Mouse (Mus musculus) MEL (cell line): ENCODE data around the gene Gm28635. TPM values are rescaled to one million over a fixed set of nuclear protein-coding genes. Genes with fewer than 3 reads are reported as not detected.

Experiments
- DNase-seq: peaks from one replicate; pipeline ENCODE4 v3.0.0; 2011; ENCODE audit warnings: low read depth, low spot score
- H3K27ac ChIP-seq: 2 replicates; pipeline ENCODE4 v1.5.1; 2012; ENCODE audit warnings: low read depth, mild to moderate bottlenecking, control low read depth, low read length, moderate library complexity; ENCODE audit not compliant: control insufficient read depth
- H3K27me3 ChIP-seq, 2 experiments: fragments of 150-350 bp in 1 of 2; sonication (generic) in 1 of 2; 2 replicates each; pipeline ENCODE4 v1.6.1; 2012; ENCODE audit warnings: low read length in 2 of 2, mild to moderate bottlenecking in 2 of 2, improper control_type of control experiment in 1 of 2, moderate library complexity in 1 of 2; ENCODE audit not compliant: insufficient read depth in 2 of 2, control insufficient read depth in 1 of 2
- H3K36me3 ChIP-seq, 2 experiments: 2 replicates each; pipeline ENCODE4 v1.6.1; 2012 to 2014; ENCODE audit warnings: low read length in 2 of 2, improper control_type of control experiment in 1 of 2, inconsistent platforms in 1 of 2, mild to moderate bottlenecking in 1 of 2; ENCODE audit not compliant: insufficient read depth in 2 of 2, control insufficient read depth in 1 of 2
- H3K4me1 ChIP-seq, 2 experiments: fragments of 150-350 bp in 1 of 2; sonication (generic) in 1 of 2; 2 replicates each; pipeline ENCODE4 v1.6.1; 2012; ENCODE audit warnings: low read length in 2 of 2, improper control_type of control experiment in 1 of 2, mild to moderate bottlenecking in 1 of 2; ENCODE audit not compliant: insufficient read depth in 2 of 2, control insufficient read depth in 1 of 2
- H3K4me3 ChIP-seq, 2 experiments: fragments of 150-350 bp in 1 of 2; sonication (generic) in 1 of 2; 2 replicates each; pipeline ENCODE4 v1.5.1; 2012; ENCODE audit warnings: low read depth in 2 of 2, low read length in 2 of 2, mild to moderate bottlenecking in 2 of 2, moderate library complexity in 2 of 2, control low read depth in 1 of 2, improper control_type of control experiment in 1 of 2; ENCODE audit not compliant: control insufficient read depth in 1 of 2, insufficient read depth in 1 of 2
- H3K79me2 ChIP-seq: 2 replicates; pipeline ENCODE4 v1.6.1; 2012; ENCODE audit warnings: mild to moderate bottlenecking, low read length, moderate library complexity; ENCODE audit not compliant: control insufficient read depth, poor library complexity, insufficient read depth
- H3K9ac ChIP-seq: 2 replicates; pipeline ENCODE4 v1.6.1; 2012; ENCODE audit warnings: low read depth, mild to moderate bottlenecking, control low read depth, low read length, moderate library complexity; ENCODE audit not compliant: control insufficient read depth, poor library complexity, severe bottlenecking
- H3K9me3 ChIP-seq: fragments of 150-350 bp; sonication (generic); replicated peaks from 2 replicates; pipeline ENCODE4 v1.6.1; 2012; ENCODE audit warnings: mild to moderate bottlenecking, low read length, improper control_type of control experiment, moderate library complexity; ENCODE audit not compliant: insufficient read depth
- CHD1 ChIP-seq: IDR thresholded peaks from 2 replicates; pipeline ENCODE4 v1.6.1; 2012; ENCODE audit warnings: low read depth, mild to moderate bottlenecking, inconsistent platforms, low read length, improper control_type of control experiment
- CHD2 ChIP-seq: IDR thresholded peaks from 2 replicates; pipeline ENCODE4 v1.6.1; 2011; ENCODE audit warnings: low read length, improper control_type of control experiment
- CTCF ChIP-seq, 3 experiments: IDR thresholded peaks in 2 of 3; conservative IDR thresholded peaks in 1 of 3; 2 replicates each; pipeline ENCODE4 v1.5.1; 2011 to 2012; ENCODE audit warnings: low read length in 3 of 3, low read depth in 2 of 3, mild to moderate bottlenecking in 2 of 3, improper control_type of control experiment in 1 of 3, inconsistent platforms in 1 of 3, mixed read lengths in 1 of 3, moderate library complexity in 1 of 3; ENCODE audit not compliant: control insufficient read depth in 1 of 3, insufficient read depth in 1 of 3, poor library complexity in 1 of 3, severe bottlenecking in 1 of 3
- E2F4 ChIP-seq: IDR thresholded peaks from 2 replicates; pipeline ENCODE4 v1.6.1; 2011; ENCODE audit warnings: low read depth, low read length, improper control_type of control experiment, borderline replicate concordance
- ELF1 ChIP-seq: IDR thresholded peaks from 2 replicates; pipeline ENCODE4 v1.6.1; 2014; ENCODE audit warnings: low read depth, mild to moderate bottlenecking, inconsistent platforms, low read length, improper control_type of control experiment, moderate library complexity
- ETS1 ChIP-seq: IDR thresholded peaks from 2 replicates; pipeline ENCODE4 v1.6.1; 2012; ENCODE audit warnings: low read depth, mild to moderate bottlenecking, inconsistent platforms, low read length, improper control_type of control experiment, moderate library complexity
- HCFC1 ChIP-seq: IDR thresholded peaks from 2 replicates; pipeline ENCODE4 v1.6.1; 2012; ENCODE audit warnings: low read depth, mild to moderate bottlenecking, inconsistent platforms, low read length, improper control_type of control experiment, moderate library complexity
- KAT2A ChIP-seq: conservative IDR thresholded peaks from 2 replicates; pipeline ENCODE4 v1.6.1; 2012; ENCODE audit warnings: low read depth, low read length, improper control_type of control experiment, inconsistent platforms
- MXI1 ChIP-seq: IDR thresholded peaks from 2 replicates; pipeline ENCODE4 v1.6.1; 2011; ENCODE audit warnings: mild to moderate bottlenecking, low read depth, low read length, improper control_type of control experiment
- MYB ChIP-seq: IDR thresholded peaks from 2 replicates; pipeline ENCODE4 v1.6.1; 2011; ENCODE audit warnings: mild to moderate bottlenecking, low read depth, low read length, improper control_type of control experiment
- NELFE ChIP-seq: IDR thresholded peaks from 2 replicates; pipeline ENCODE4 v1.6.1; 2011; ENCODE audit warnings: low read depth, low read length, improper control_type of control experiment
- POLR2A ChIP-seq, 2 experiments: IDR thresholded peaks; 2 replicates each; pipeline ENCODE4 v1.6.1; 2011 to 2012; ENCODE audit warnings: low read length in 2 of 2, mild to moderate bottlenecking in 2 of 2, control low read depth in 1 of 2, improper control_type of control experiment in 1 of 2, low read depth in 1 of 2, moderate library complexity in 1 of 2; ENCODE audit not compliant: control insufficient read depth in 1 of 2, insufficient read depth in 1 of 2, poor library complexity in 1 of 2
- POLR2AphosphoS2 ChIP-seq: IDR thresholded peaks from 2 replicates; pipeline ENCODE4 v1.6.1; 2011; ENCODE audit warnings: low read length, improper control_type of control experiment
- SIN3A ChIP-seq: IDR thresholded peaks from 2 replicates; pipeline ENCODE4 v1.6.1; 2012; ENCODE audit warnings: low read length, improper control_type of control experiment, inconsistent platforms
- TBP ChIP-seq: IDR thresholded peaks from 2 replicates; pipeline ENCODE4 v1.8.0; 2011; ENCODE audit warnings: low read depth, low read length, improper control_type of control experiment
- UBTF ChIP-seq: IDR thresholded peaks from 2 replicates; pipeline ENCODE4 v1.6.1; 2012; ENCODE audit warnings: low read depth, mild to moderate bottlenecking, inconsistent platforms, low read length, improper control_type of control experiment, moderate library complexity, borderline replicate concordance; ENCODE audit not compliant: insufficient read depth
- ZKSCAN1 ChIP-seq: IDR thresholded peaks from 2 replicates; pipeline ENCODE4 v1.6.1; 2012; ENCODE audit warnings: low read depth, mild to moderate bottlenecking, inconsistent platforms, low read length, improper control_type of control experiment, moderate library complexity
- ZNF384 ChIP-seq: IDR thresholded peaks from 2 replicates; pipeline ENCODE4 v1.6.1; 2012; ENCODE audit warnings: low read depth, mild to moderate bottlenecking, inconsistent platforms, low read length, improper control_type of control experiment
- polyA plus RNA-seq, 2 experiments: library from polyadenylated mRNA; stranded (reverse) in 1 of 2; unstranded in 1 of 2; fragments of >175 nt in 1 of 2; fragments of >200 nt in 1 of 2; gene quantifications; 2 replicates each; pipeline versions ENCODE4 v1.2.1 to v1.2.4; 2012; ENCODE audit warnings: low replicate concordance in 2 of 2, low read depth in 1 of 2; ENCODE audit not compliant: insufficient read length in 2 of 2, insufficient read depth in 1 of 2, missing spikeins in 1 of 2
- total RNA-seq: library from RNA; depleted of rRNA; stranded (reverse); fragments of 300-350 nt; gene quantifications from 2 replicates; pipeline ENCODE4 v1.2.3, GENCODE M21; 2012

Gm28635 gene
- total and polyA plus RNA-seq, 3 experiments: 0.19 TPM; not detected in 2

GRCm38 (mm10) chr2:84715562-84716361 is 37.9 kb upstream of the Gm28635 start:
- H3K9ac ChIP-seq: peak overlapping the region; percentile 99
- peaks cover 0 to 9% of the 10 kb centered on the region in 2 experiments; a peak in 2 of 4 replicates for H3K4me1 ChIP-seq
- peak overlapping the region; percentile 61 to 92 for H3K4me3 ChIP-seq
- H3K27ac ChIP-seq: peak overlapping the region; percentile 98
- DNase-seq: peak; percentile 98
- no peaks in the 10 kb centered on the region for H3K27me3 ChIP-seq
- H3K9me3 ChIP-seq: no peaks in the 10 kb centered on the region
- peak; percentile 100 for TF ChIP-seq ZNF384
- TF ChIP-seq CHD2: no peak; the same call in 1 of the 2 replicates
- TF ChIP-seq POLR2A (IDR thresholded peaks at IDR 0.05; ENCODE audit: control insufficient read depth in 1 of 2, insufficient read depth in 1 of 2, low read depth in 1 of 2, low read length in 2 of 2, poor library complexity in 1 of 2): peak in 1 of 2 experiments; percentile 61; a peak in 3 of 4 replicates
- TF ChIP-seq ELF1: 0 out of 2 replicates have a peak, but pooled peaks have one; percentile 30
- TF ChIP-seq CTCF (IDR thresholded peaks at IDR 0.05 in 2 of 3, conservative IDR thresholded peaks at IDR 0.05 in 1 of 3; ENCODE audit: control insufficient read depth in 1 of 3, insufficient read depth in 1 of 3, low read depth in 2 of 3, low read length in 3 of 3, poor library complexity in 1 of 3, severe bottlenecking in 1 of 3): no peak
- TF ChIP-seq NELFE: peak; percentile 49
- peak; percentile 20; the same call in 1 of the 2 replicates for TF ChIP-seq MXI1
- 0 out of 2 replicates have a peak, but pooled peaks have one; percentile 44 for TF ChIP-seq MYB
- peak; percentile 73; the same call in 1 of the 2 replicates for TF ChIP-seq TBP
- TF ChIP-seq E2F4: 0 out of 2 replicates have a peak, but pooled peaks have one; percentile 19
- TF ChIP-seq ZKSCAN1: peak; percentile 68; the same call in 1 of the 2 replicates
- TF ChIP-seq ETS1: no peak; the same call in 1 of the 2 replicates
- TF ChIP-seq POLR2AphosphoS2: peak; percentile 33
- peak; percentile 98; the same call in 1 of the 2 replicates for TF ChIP-seq CHD1
- TF ChIP-seq UBTF: no peak
- TF ChIP-seq HCFC1: peak; percentile 88
- peak; percentile 83 for TF ChIP-seq SIN3A
- TF ChIP-seq KAT2A: no peak
- H3K36me3 ChIP-seq: peaks cover 0 to 18% of the 10 kb centered on the region in 2 experiments; a peak in 3 of 4 replicates
- H3K79me2 ChIP-seq: peaks cover 28% of the 10 kb centered on the region
